Comparison of ENCODE assay signal across 8 mouse cellular contexts in the genomic region with DNA sequence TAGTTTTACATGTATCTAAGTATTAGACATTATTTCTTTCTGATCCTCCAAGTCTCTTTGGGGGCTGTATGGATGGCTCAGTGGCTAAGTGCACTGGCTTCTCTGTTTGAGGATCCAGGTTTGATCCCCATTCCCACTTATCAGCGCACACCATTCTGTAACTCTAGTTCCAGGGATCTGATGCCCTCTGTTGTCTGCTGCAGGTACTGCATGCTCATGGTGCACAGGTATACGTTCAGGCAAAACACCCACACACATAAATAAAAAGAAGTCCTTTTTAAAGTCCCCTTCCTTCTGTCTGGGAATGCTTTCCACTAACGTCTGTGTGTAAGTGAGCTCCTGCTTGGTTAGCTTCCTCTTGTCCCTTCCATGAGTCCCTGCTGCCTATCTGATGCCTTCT. TPM values are rescaled to one million over a fixed set of nuclear protein-coding genes. Genes with fewer than 3 reads are reported as not detected.
DNase-seq lines count a peak whose midpoint lies in the region; ATAC-seq and TF ChIP-seq lines count a peak whose summit lies in the region.
"Had no signal": no experiment of that assay in that cellular context is flagged by ENCODE, and none has a peak within 500 bp of the region (broad histone marks: within the 10 kb centered on the region; RNA-seq: fewer than 3 reads in every experiment).

No protein-coding gene starts in this region.

- ATAC-seq in monocyte, adult 5-6 weeks (replicated peaks; ENCODE audit: insufficient number of reproducible peaks, low FRiP score, low TSS enrichment, poor library complexity, severe bottlenecking), result 0 out of 2 replicates have a peak, but pooled peaks have one; percentile 24

- TF ChIP-seq EP300 in MEL (IDR thresholded peaks at IDR 0.05; ENCODE audit: low read depth in 1 of 2, low read length in 2 of 2), result no peak

- H3K4me1 ChIP-seq in MEL (ENCODE audit: control insufficient read depth in 1 of 2, insufficient read depth in 2 of 2, low read length in 2 of 2), result 0 out of 4 replicates have a peak, but pooled peaks cover 0 to 7% of the 10 kb centered on the region in 2 experiments

- no peaks in the 10 kb centered on the region for H3K27me3 ChIP-seq in MEL (ENCODE audit: control insufficient read depth in 1 of 2, insufficient read depth in 2 of 2, low read length in 2 of 2)

- no peak overlapping the region for H3K27ac ChIP-seq in layer of hippocampus, adult 2 months
- H3K27ac ChIP-seq in MEL (ENCODE audit: control insufficient read depth, low read depth, low read length), result no peak overlapping the region

- no peak for DNase-seq in layer of hippocampus, adult 2 months (ENCODE audit: low spot score in 2 of 2)
- no peak for DNase-seq in layer of hippocampus, adult 9-10 months (ENCODE audit: low spot score)
- peak; percentile 68 for DNase-seq in MEL (ENCODE audit: low read depth, low spot score)
- DNase-seq in embryo, embryonic 10.5 days (ENCODE audit: low spot score), result peak; percentile 61
- no peak for DNase-seq in left cerebral cortex, adult 8-10 months (ENCODE audit: low spot score in 2 of 2)
- DNase-seq in urinary bladder, adult 2 months (ENCODE audit: low spot score), result no peak

- H3K9ac ChIP-seq in MEL (ENCODE audit: control insufficient read depth, low read depth, low read length, poor library complexity, severe bottlenecking), result no peak overlapping the region

- TF ChIP-seq CTCF in layer of hippocampus, adult 2 months (conservative IDR thresholded peaks at IDR 0.05), result peak; percentile 76
- peak; percentile 68 to 87 (median 78) for TF ChIP-seq CTCF in MEL (IDR thresholded peaks at IDR 0.05 in 2 of 3, conservative IDR thresholded peaks at IDR 0.05 in 1 of 3; ENCODE audit: control insufficient read depth in 1 of 3, insufficient read depth in 1 of 3, low read depth in 2 of 3, low read length in 3 of 3, poor library complexity in 1 of 3, severe bottlenecking in 1 of 3)

- no peak overlapping the region for H3K4me3 ChIP-seq in layer of hippocampus, adult 2 months
- no peak overlapping the region for H3K4me3 ChIP-seq in MEL (ENCODE audit: control insufficient read depth in 1 of 2, insufficient read depth in 1 of 2, low read depth in 2 of 2, low read length in 2 of 2)
- H3K4me3 ChIP-seq: erythroblast, embryonic 14.5 days had no signal

- H3K79me2 ChIP-seq in MEL (ENCODE audit: control insufficient read depth, insufficient read depth, low read length, poor library complexity), result no peaks in the 10 kb centered on the region

- TF ChIP-seq RAD21 in MEL (IDR thresholded peaks at IDR 0.05; ENCODE audit: low read depth, low read length), result peak; percentile 68

- H3K36me3 ChIP-seq in MEL (ENCODE audit: control insufficient read depth in 1 of 2, insufficient read depth in 2 of 2, low read length in 2 of 2), result no peaks in the 10 kb centered on the region

- no peak for TF ChIP-seq POLR2A in MEL (IDR thresholded peaks at IDR 0.05; ENCODE audit: control insufficient read depth in 1 of 2, insufficient read depth in 1 of 2, low read depth in 1 of 2, low read length in 2 of 2, poor library complexity in 1 of 2)

- H3K9me3 ChIP-seq in MEL (replicated peaks; ENCODE audit: insufficient read depth, low read length), result no peaks in the 10 kb centered on the region

TF ChIP-seq in MEL, 35 proteins besides CTCF, POLR2A, EP300 and RAD21:
- TF ChIP-seq TCF12 (IDR thresholded peaks at IDR 0.05; ENCODE audit: low read depth, low read length) (no peak), TBP (IDR thresholded peaks at IDR 0.05; ENCODE audit: low read depth, low read length) (0 out of 2 replicates have a peak, but pooled peaks have one; percentile 17), SIN3A (IDR thresholded peaks at IDR 0.05; ENCODE audit: low read length) (no peak), MAFK (IDR thresholded peaks at IDR 0.05; ENCODE audit: borderline replicate concordance, low read depth, low read length) (no peak), MYC (IDR thresholded peaks at IDR 0.05; ENCODE audit: low read depth, low read length) (no peak), E2F4 (IDR thresholded peaks at IDR 0.05; ENCODE audit: borderline replicate concordance, low read depth, low read length) (no peak), MAX (IDR thresholded peaks at IDR 0.05; ENCODE audit: low read length) (no peak), UBTF (IDR thresholded peaks at IDR 0.05; ENCODE audit: borderline replicate concordance, insufficient read depth, low read depth, low read length) (no peak), NELFE (IDR thresholded peaks at IDR 0.05; ENCODE audit: low read depth, low read length) (no peak), POLR2AphosphoS5 (IDR thresholded peaks at IDR 0.05; ENCODE audit: borderline replicate concordance, low read depth, low read length) (no peak), ZC3H11A (IDR thresholded peaks at IDR 0.05; ENCODE audit: low read depth, low read length) (peak; percentile 56), NRF1 (IDR thresholded peaks at IDR 0.05; ENCODE audit: insufficient read depth, low read depth, low read length, poor library complexity, severe bottlenecking) (no peak), USF2 (IDR thresholded peaks at IDR 0.05; ENCODE audit: borderline replicate concordance in 1 of 2, insufficient read depth in 1 of 2, low read depth in 1 of 2, low read length in 2 of 2) (no peak), JUND (IDR thresholded peaks at IDR 0.05; ENCODE audit: low read depth, low read length) (no peak), POLR2AphosphoS2 (IDR thresholded peaks at IDR 0.05; ENCODE audit: low read length) (no peak), USF1 (IDR thresholded peaks at IDR 0.05; ENCODE audit: low read depth, low read length) (no peak), ZKSCAN1 (IDR thresholded peaks at IDR 0.05; ENCODE audit: low read depth, low read length) (no peak), KAT2A (conservative IDR thresholded peaks at IDR 0.05; ENCODE audit: low read depth, low read length) (no peak), RCOR1 (IDR thresholded peaks at IDR 0.05; ENCODE audit: low read depth, low read length) (no peak), MAZ (IDR thresholded peaks at IDR 0.05; ENCODE audit: low read depth, low read length) (no peak), BHLHE40 (IDR thresholded peaks at IDR 0.05; ENCODE audit: borderline replicate concordance, low read depth, low read length) (no peak), ETS1 (IDR thresholded peaks at IDR 0.05; ENCODE audit: low read depth, low read length) (no peak), MYB (IDR thresholded peaks at IDR 0.05; ENCODE audit: low read depth, low read length) (no peak), SMC3 (IDR thresholded peaks at IDR 0.05; ENCODE audit: low read depth, low read length) (peak; percentile 82)
TF ChIP-seq in MEL: peak in this region for 3.

RNA-seq across cellular contexts. Expression of gene Pnma1, which starts 16.0 kb away (rescaled TPM):
- total RNA-seq in layer of hippocampus, adult 2 months (2021), result 1 to 10 TPM; 2.8 to 3.8 TPM
- 0.10 and 0.31 TPM in 2 replicates for total RNA-seq in MEL (2012; rRNA removed)
- under 1 TPM in 1 of 2 experiments, not detected in 1; 0.46 TPM for polyA plus RNA-seq in MEL (2012; ENCODE audit: insufficient read depth in 1 of 2, insufficient read length in 2 of 2, low read depth in 1 of 2, low replicate concordance in 2 of 2, missing spikeins in 1 of 2)
- total RNA-seq in monocyte, adult 5-6 weeks (2017), result 0.78 to 3.5 TPM in 2 of 3 replicates, not detected in the other
- 1 to 10 TPM; 5.1 to 6.3 (median 5.8) TPM for total RNA-seq in left cerebral cortex, adult 8-10 months (2022)
- polyA plus RNA-seq in urinary bladder, adult 2 months (2012; rRNA removed), result 0.19 and 0.34 TPM in 2 replicates

RNA-seq across cellular contexts. Expression of gene Dnal1, which starts 18.1 kb away (rescaled TPM):
- 100 to 1,000 TPM in 1 of 2 experiments, 10 to 100 TPM in 1; 99.1 to 101 TPM for total RNA-seq in layer of hippocampus, adult 2 months (2021)
- 0.98 and 1.3 TPM in 2 replicates for total RNA-seq in MEL (2012; rRNA removed)
- 1 to 10 TPM in 1 of 2 experiments, not detected in 1; 1.7 TPM for polyA plus RNA-seq in MEL (2012; ENCODE audit: insufficient read depth in 1 of 2, insufficient read length in 2 of 2, low read depth in 1 of 2, low replicate concordance in 2 of 2, missing spikeins in 1 of 2)
- total RNA-seq in monocyte, adult 5-6 weeks (2017), result 0.19 to 0.32 TPM in 2 of 3 replicates, not detected in the other
- 10 to 100 TPM; 72.6 to 93.3 (median 83.6) TPM for total RNA-seq in left cerebral cortex, adult 8-10 months (2022)
- polyA plus RNA-seq in urinary bladder, adult 2 months (2012; rRNA removed), result 7.7 and 10.0 TPM in 2 replicates
- polyA plus RNA-seq: erythroblast, embryonic 14.5 days had no signal

RNA-seq across cellular contexts. Expression of gene Acot6, which starts 31.8 kb away (rescaled TPM):
- 1 to 10 TPM; 4.9 to 5.7 TPM for total RNA-seq in layer of hippocampus, adult 2 months (2021)
- 2.7 and 3.2 TPM in 2 replicates for total RNA-seq in MEL (2012; rRNA removed)
- polyA plus RNA-seq in MEL (2012; ENCODE audit: insufficient read depth in 1 of 2, insufficient read length in 2 of 2, low read depth in 1 of 2, low replicate concordance in 2 of 2, missing spikeins in 1 of 2), result 1 to 10 TPM in 1 of 2 experiments, not detected in 1; 3.3 TPM
- 0.10 TPM in 1 of 3 replicates, not detected in the others for total RNA-seq in monocyte, adult 5-6 weeks (2017)
- total RNA-seq in left cerebral cortex, adult 8-10 months (2022), result 1 to 10 TPM; 4.1 to 4.9 (median 4.1) TPM
- 5.2 and 5.6 TPM in 2 replicates for polyA plus RNA-seq in urinary bladder, adult 2 months (2012; rRNA removed)
- polyA plus RNA-seq: erythroblast, embryonic 14.5 days had no signal

Comparison
In these comparisons a context has a peak if more than half of its experiments do, and no peak if none do; other contexts are left out.
1. DNase-seq: peak in MEL (single experiment) and embryo, embryonic 10.5 days (single experiment); none in layer of hippocampus, adult 2 months (0 of 2), layer of hippocampus, adult 9-10 months (single experiment), left cerebral cortex, adult 8-10 months (0 of 2) and urinary bladder, adult 2 months (single experiment).
2. RNA of gene Dnal1, which starts 18.1 kb away (total RNA-seq): 99.1 to 101 TPM in layer of hippocampus, adult 2 months and 72.6 to 93.3 TPM in left cerebral cortex, adult 8-10 months; 0.98 to 1.3 TPM in MEL and 0.19 to 0.32 TPM in monocyte, adult 5-6 weeks; every median in the first group is over 10 times any median in the second.